Mouse (Mus musculus) hindbrain, embryonic 11.5 days (tissue): ENCODE measurements at regions not wholly inside any gene's neighbourhood (a gene's known extent, or its start where the extent isn't known, plus 50 kb on each side); places are given as distances from the start of the nearest gene placed in this dataset.

Experiments
- ATAC-seq: fragments of 200-750 bp; cut with Nextera tagmentation; 2 replicates; pipeline ENCODE4 v1.8.0; 2017; ENCODE audit warnings: mild to moderate bottlenecking, moderate TSS enrichment, moderate library complexity; ENCODE audit not compliant: low FRiP score
- DNase-seq: peaks from one replicate; pipeline ENCODE4 v3.0.0-alpha.2; 2015; ENCODE audit warnings: low spot score
- H3K27ac ChIP-seq: fragments of 300-500 bp; sonication (generic); 2 replicates; pipeline ENCODE4 v1.5.1; 2014; ENCODE audit warnings: mild to moderate bottlenecking, low read depth, low read length
- H3K27me3 ChIP-seq: fragments of 300-500 bp; sonication (generic); 2 replicates; pipeline ENCODE4 v1.6.1; 2014; ENCODE audit warnings: mild to moderate bottlenecking, low read length, moderate library complexity, mixed read lengths; ENCODE audit not compliant: control insufficient read depth, insufficient read depth
- H3K36me3 ChIP-seq: fragments of 300-500 bp; sonication (generic); 2 replicates; pipeline ENCODE4 v1.6.1; 2014; ENCODE audit warnings: mild to moderate bottlenecking, low read length, moderate library complexity, mixed read lengths; ENCODE audit not compliant: control insufficient read depth, insufficient read depth
- H3K4me1 ChIP-seq: fragments of 300-500 bp; sonication (generic); replicated peaks from 2 replicates; pipeline ENCODE4 v1.6.1; 2014; ENCODE audit warnings: low read length, mixed read lengths; ENCODE audit not compliant: control insufficient read depth, insufficient read depth
- H3K4me2 ChIP-seq: fragments of 300-500 bp; sonication (generic); replicated peaks from 2 replicates; pipeline ENCODE4 v1.6.1; 2014; ENCODE audit warnings: mild to moderate bottlenecking, low read depth, low read length
- H3K4me3 ChIP-seq: fragments of 300-500 bp; sonication (generic); 2 replicates; pipeline ENCODE4 v1.5.1; 2014; ENCODE audit warnings: low read depth, low read length
- H3K9ac ChIP-seq: fragments of 300-500 bp; sonication (generic); 2 replicates; pipeline ENCODE4 v1.6.1; 2014; ENCODE audit warnings: low read depth, low read length
- H3K9me3 ChIP-seq: fragments of 300-500 bp; sonication (generic); 2 replicates; pipeline ENCODE4 v1.6.1; 2016; ENCODE audit warnings: low read length; ENCODE audit not compliant: control insufficient read depth
- WGBS: fragments of 180-500 bp; shearing (Covaris S2); extraction: QIAGEN DNeasy Blood & Tissue Kit; methylation state at CpG from one replicate; pipeline ENCODE4 v1.1.7; 2014; 5-methylcytosine and 5-hydroxymethylcytosine counted together

DNA sequence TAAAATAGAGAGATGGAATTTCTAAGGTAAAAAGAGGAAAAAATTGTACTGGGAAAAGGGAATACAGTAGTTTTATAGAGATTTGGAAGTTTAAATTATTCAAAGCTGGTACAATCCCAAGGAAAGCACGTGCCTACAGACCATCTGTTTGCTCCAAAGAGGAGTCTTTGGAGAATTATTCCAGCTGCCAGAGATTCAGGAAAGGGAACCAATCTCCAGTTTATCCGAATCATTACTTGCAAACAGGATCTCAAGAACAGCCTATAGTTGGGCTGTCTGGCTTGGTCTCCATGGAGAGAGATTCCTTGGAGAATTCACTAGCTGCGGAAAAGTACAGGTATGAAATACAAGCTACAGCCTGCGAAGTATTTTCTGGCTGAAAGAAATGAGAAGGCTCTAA, 491.3 kb upstream of the Negr1 start:
- no peaks in the 10 kb centered on the region for H3K36me3 ChIP-seq
- no peak overlapping the region for H3K4me3 ChIP-seq
- H3K27me3 ChIP-seq, result no peaks in the 10 kb centered on the region
- no peak for ATAC-seq
- no peaks in the 10 kb centered on the region for H3K9me3 ChIP-seq
- H3K4me2 ChIP-seq, result no peak overlapping the region
- no peak overlapping the region for H3K9ac ChIP-seq
- DNase-seq, result no peak
- 80% methylated on average over 4 of the region's 4 CpGs for WGBS
- H3K4me1 ChIP-seq, result no peaks in the 10 kb centered on the region
- H3K27ac ChIP-seq, result no peak overlapping the region

DNA sequence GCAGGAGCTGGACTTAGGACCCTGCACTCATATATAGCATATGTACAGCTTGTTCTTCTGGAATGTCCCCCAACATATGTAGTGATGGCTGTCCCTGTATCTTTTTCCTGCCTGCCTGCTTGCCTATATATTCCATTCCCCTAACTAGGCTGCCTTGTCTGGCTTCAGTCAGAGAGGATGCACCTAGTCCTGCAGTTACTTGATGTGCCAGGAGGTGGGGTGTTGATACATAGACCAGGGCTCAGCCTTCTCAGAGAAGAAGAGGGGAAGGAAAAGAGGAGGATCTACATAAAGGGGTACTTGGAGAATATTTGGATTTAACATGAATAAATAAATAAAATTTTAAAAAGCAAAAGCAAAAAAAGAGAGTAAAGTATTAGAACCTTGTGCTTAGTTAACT, 479.3 kb upstream of the Negr1 start:
- ATAC-seq (no peak), DNase-seq (no peak)
- Histone ChIP-seq H3K9me3 (no peaks in the 10 kb centered on the region), H3K4me1 (no peaks in the 10 kb centered on the region), H3K4me2 (no peak overlapping the region), H3K4me3 (no peak overlapping the region), H3K27me3 (no peaks in the 10 kb centered on the region), H3K27ac (no peak overlapping the region), H3K9ac (no peak overlapping the region), H3K36me3 (no peaks in the 10 kb centered on the region)

DNA sequence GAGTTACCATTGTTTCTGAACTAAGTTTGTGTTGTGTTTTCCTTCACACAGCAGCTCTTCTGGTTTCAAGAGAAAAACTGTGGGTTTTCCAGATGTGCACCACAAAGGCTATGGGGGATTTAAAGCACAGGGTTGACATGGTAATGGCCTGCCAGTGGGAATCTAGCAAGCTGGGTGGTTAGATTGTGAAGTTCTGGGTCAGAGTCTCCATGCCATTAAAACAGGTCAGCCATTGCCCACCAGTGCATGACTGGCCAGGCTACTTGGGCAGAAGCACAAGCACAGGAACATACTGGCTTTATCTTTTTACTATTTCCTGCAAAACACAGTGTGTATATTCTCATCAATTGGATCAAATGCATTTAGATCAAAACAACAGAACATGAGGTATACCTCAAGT, 467.9 kb upstream of the Negr1 start:
- Histone ChIP-seq H3K4me1 (no peaks in the 10 kb centered on the region), H3K36me3 (no peaks in the 10 kb centered on the region), H3K9me3 (no peaks in the 10 kb centered on the region), H3K9ac (no peak overlapping the region), H3K27me3 (no peaks in the 10 kb centered on the region), H3K27ac (no peak overlapping the region), H3K4me3 (no peak overlapping the region), H3K4me2 (no peak overlapping the region)
- ATAC-seq, result no peak
- DNase-seq, result no peak

DNA sequence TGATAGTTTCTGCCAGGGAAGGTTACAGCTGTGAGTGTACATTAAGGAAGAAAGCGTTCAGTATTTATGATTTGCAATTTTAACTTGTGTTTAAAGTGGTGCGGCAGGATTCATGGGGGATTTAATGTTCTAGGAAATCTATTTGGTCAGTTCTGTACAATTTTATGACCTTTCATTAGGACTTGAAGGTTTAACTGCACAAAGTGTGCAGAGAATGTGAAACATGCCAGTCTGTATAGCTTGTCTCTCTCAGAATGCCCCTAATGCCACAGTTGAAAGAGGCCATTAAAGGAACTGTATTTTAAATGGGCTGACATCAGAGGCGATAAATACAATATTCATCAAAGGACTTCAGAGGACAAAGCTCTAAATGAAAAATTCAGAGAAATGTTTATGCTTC, 466.6 kb upstream of the Negr1 start:
- no peak overlapping the region for H3K4me3 ChIP-seq
- 90% methylated on average over 3 of the region's 3 CpGs for WGBS
- ATAC-seq, result no peak
- H3K27me3 ChIP-seq, result no peaks in the 10 kb centered on the region
- H3K9me3 ChIP-seq, result no peaks in the 10 kb centered on the region
- no peak for DNase-seq
- no peaks in the 10 kb centered on the region for H3K36me3 ChIP-seq
- no peak overlapping the region for H3K4me2 ChIP-seq
- H3K9ac ChIP-seq, result no peak overlapping the region
- no peaks in the 10 kb centered on the region for H3K4me1 ChIP-seq
- H3K27ac ChIP-seq, result no peak overlapping the region

DNA sequence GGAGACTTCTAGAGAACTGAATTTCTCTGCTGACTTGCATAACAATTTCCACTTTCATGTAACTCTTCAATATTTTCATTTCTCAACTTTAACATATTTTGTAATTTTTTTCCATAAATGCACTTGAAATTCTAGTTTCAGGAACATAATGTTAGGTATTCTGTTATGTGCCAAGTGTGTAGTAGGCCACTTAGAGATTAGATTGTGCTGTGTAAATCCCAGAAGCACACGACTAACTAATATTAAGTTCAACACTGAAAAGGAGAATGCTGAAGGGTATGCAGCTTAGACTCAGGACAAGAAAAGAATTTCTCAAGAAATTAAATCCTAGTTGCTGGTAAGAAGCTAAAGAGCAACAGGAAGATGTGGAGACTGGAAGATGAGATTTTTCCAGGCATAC, 455.8 kb upstream of the Negr1 start:
- no peak overlapping the region for H3K27ac ChIP-seq
- ATAC-seq (no peak), DNase-seq (no peak)
- WGBS, result 96% methylated on average over 1 of the region's 1 CpGs
- no peak overlapping the region for H3K4me3 ChIP-seq
- H3K4me1 ChIP-seq, result no peaks in the 10 kb centered on the region
- no peaks in the 10 kb centered on the region for H3K36me3 ChIP-seq
- H3K27me3 ChIP-seq, result no peaks in the 10 kb centered on the region
- H3K9ac ChIP-seq, result no peak overlapping the region
- no peaks in the 10 kb centered on the region for H3K9me3 ChIP-seq
- H3K4me2 ChIP-seq, result no peak overlapping the region

DNA sequence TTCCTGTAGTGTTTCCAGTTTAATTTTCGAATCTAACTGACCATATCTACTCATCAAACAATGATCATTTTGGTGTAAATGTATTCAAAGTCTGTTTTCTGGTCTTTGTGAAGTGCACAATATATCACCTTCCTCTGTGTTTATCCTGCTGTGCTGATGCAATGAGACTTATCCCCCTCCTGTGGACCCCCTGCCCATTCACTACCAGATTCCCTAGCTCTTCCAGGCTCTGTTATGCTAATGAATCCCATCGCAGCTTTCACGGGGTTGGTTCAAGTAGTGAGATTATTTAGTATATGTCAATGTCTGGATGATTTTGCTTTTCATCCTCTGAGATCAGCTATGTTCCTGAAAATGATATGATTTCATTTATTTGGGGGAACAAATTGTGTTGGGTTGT, 441.3 kb upstream of the Negr1 start:
- Histone ChIP-seq H3K9me3 (no peaks in the 10 kb centered on the region), H3K36me3 (no peaks in the 10 kb centered on the region), H3K27me3 (no peaks in the 10 kb centered on the region), H3K4me3 (no peak overlapping the region), H3K27ac (no peak overlapping the region), H3K9ac (no peak overlapping the region), H3K4me1 (no peaks in the 10 kb centered on the region), H3K4me2 (no peak overlapping the region)
- ATAC-seq (no peak), DNase-seq (no peak)
- WGBS, result 27% methylated on average over 3 of the region's 3 CpGs

DNA sequence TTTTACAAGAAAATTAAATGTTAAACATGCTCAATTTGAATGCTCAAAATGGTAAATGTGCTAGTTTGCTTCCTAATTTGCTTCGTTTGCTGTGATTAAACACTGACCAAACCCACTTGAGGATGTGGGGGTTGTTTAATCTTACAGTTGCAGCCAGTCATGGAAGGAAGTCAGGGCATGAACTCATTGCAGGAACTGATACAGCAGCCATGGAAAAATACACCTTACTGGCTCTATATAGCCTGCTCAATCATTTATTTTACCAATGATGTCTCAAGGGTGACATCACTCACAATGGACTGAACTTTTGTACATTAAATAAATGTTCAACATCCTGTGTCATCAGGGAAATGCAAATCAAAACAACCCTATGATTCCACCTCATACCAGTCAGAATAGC, 430.0 kb upstream of the Negr1 start:
- 64% methylated on average over 1 of the region's 1 CpGs for WGBS
- ATAC-seq (no peak), DNase-seq (no peak)

DNA sequence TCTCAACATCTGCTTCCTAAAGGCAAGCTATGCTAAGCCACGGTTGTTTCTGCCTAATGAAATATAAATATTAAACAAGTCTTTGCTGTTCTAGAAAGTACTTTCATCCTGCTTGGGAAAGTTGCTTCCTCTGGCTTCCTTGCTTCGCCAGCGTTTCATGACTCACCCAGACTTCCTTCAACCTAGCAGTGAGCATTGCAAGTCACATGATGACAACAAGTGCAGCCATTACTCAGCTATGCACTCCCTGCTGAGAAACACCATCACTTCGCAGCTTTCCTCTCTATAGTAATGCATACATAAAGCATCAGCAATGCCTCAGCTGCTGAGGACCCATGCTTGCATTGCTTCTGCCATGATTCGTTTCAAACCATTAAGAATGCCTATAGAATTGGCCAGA, 420.2 kb upstream of the Negr1 start:
- Histone ChIP-seq H3K27me3 (no peaks in the 10 kb centered on the region), H3K9me3 (no peaks in the 10 kb centered on the region), H3K4me1 (no peaks in the 10 kb centered on the region), H3K4me2 (no peak overlapping the region), H3K36me3 (no peaks in the 10 kb centered on the region), H3K9ac (no peak overlapping the region), H3K4me3 (no peak overlapping the region), H3K27ac (no peak overlapping the region)
- DNase-seq, result no peak
- WGBS, result 78% methylated on average over 5 of the region's 5 CpGs
- ATAC-seq, result no peak

More for the DNA sequence above, 430.0 kb upstream of the Negr1 start:
- H3K4me1 ChIP-seq, result no peaks in the 10 kb centered on the region
- H3K4me3 ChIP-seq, result no peak overlapping the region
- H3K4me2 ChIP-seq, result no peak overlapping the region
- H3K27me3 ChIP-seq, result no peaks in the 10 kb centered on the region
- no peak overlapping the region for H3K27ac ChIP-seq
- H3K9me3 ChIP-seq, result no peaks in the 10 kb centered on the region
- no peaks in the 10 kb centered on the region for H3K36me3 ChIP-seq
- H3K9ac ChIP-seq, result no peak overlapping the region

DNA sequence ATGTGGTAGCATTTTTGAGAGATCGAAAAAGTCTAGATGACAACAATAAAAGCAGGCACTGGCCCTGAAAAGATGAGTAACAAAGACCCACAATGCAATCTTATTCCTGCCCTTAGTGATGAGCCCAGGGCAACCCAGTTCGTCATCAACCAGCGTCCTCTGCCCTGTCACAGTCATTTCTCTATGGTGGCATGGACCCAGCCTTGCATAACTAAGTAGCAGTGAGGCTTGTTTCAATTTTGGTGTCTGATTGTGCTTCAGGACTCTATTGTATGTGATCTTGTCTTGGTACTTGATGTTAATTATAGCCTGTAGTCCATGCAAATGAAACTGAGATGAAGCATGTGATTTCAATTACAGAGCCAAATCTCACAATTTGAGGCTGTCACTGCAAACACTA, 412.3 kb upstream of the Negr1 start:
- WGBS, result 75% methylated on average over 3 of the region's 3 CpGs
- Histone ChIP-seq H3K4me1 (no peaks in the 10 kb centered on the region), H3K4me2 (no peak overlapping the region), H3K9ac (no peak overlapping the region), H3K4me3 (no peak overlapping the region), H3K27ac (no peak overlapping the region), H3K36me3 (no peaks in the 10 kb centered on the region), H3K9me3 (no peaks in the 10 kb centered on the region), H3K27me3 (no peaks in the 10 kb centered on the region)
- DNase-seq, result no peak
- no peak for ATAC-seq
